Mouse (Mus musculus) lung, postnatal 0 days (tissue): ENCODE data around the gene Gnb5.

Experiments used
- CTCF ChIP-seq: IDR thresholded peaks from 2 replicates; pipeline ENCODE4 v1.5.1; 2016; ENCODE audit warnings: antibody characterized with exemption, mild to moderate bottlenecking
- EP300 ChIP-seq: IDR thresholded peaks from 2 replicates; pipeline ENCODE4 v1.6.1; 2016; ENCODE audit warnings: antibody characterized with exemption, mild to moderate bottlenecking, control low read depth

GRCm38 (mm10) chr9:75361699-75362098 lies 55.6 kb downstream of the Gnb5 start:
- peak; percentile 92 for TF ChIP-seq CTCF
- 0 out of 2 replicates have a peak, but pooled peaks have one; percentile 7 for TF ChIP-seq EP300
